Mouse (Mus musculus): ENCODE data around the gene Pacsin2.

- TF ChIP-seq CTCF (IDR thresholded peaks at IDR 0.05; ENCODE audit: insufficient read depth, low read depth, low read length) (no peak), POLR2A (IDR thresholded peaks at IDR 0.05; ENCODE audit: insufficient read depth, low read depth, low read length) (no peak)
These were observed 120.2 kb downstream of the Pacsin2 start for GRCm38 (mm10) chr15:83344157-83344556.

Data from olfactory bulb, adult 2 months (tissue).